Mouse (Mus musculus) hindbrain, embryonic 15.5 days (tissue): ENCODE data around the gene Tprn. TPM values are rescaled to one million over a fixed set of nuclear protein-coding genes. Genes with fewer than 3 reads are reported as not detected.

Source experiments
- ATAC-seq: fragments of 200-750 bp; cut with Nextera tagmentation; 2 replicates; pipeline ENCODE4 v1.8.0; 2017; ENCODE audit warnings: low read depth, moderate number of reproducible peaks, moderate TSS enrichment; ENCODE audit not compliant: low FRiP score
- H3K27ac ChIP-seq: fragments of 300-500 bp; sonication (generic); replicated peaks from 2 replicates; pipeline ENCODE4 v1.5.1; 2015; ENCODE audit warnings: mild to moderate bottlenecking, inconsistent platforms
- H3K27me3 ChIP-seq: fragments of 300-500 bp; sonication (generic); 2 replicates; pipeline ENCODE4 v1.6.1; 2015; ENCODE audit warnings: control low read depth, inconsistent platforms
- H3K36me3 ChIP-seq: fragments of 300-500 bp; sonication (generic); 2 replicates; pipeline ENCODE4 v1.6.1; 2015; ENCODE audit warnings: control low read depth, inconsistent platforms
- H3K4me1 ChIP-seq: fragments of 300-500 bp; sonication (generic); replicated peaks from 2 replicates; pipeline ENCODE4 v1.6.1; 2015; ENCODE audit warnings: control low read depth, inconsistent platforms
- H3K4me2 ChIP-seq: fragments of 300-500 bp; sonication (generic); 2 replicates; pipeline ENCODE4 v1.6.1; 2015; ENCODE audit warnings: moderate library complexity, mild to moderate bottlenecking, inconsistent platforms
- H3K4me3 ChIP-seq: fragments of 300-500 bp; sonication (generic); 2 replicates; pipeline ENCODE4 v1.5.1; 2015; ENCODE audit warnings: mild to moderate bottlenecking, inconsistent platforms
- H3K9ac ChIP-seq: fragments of 300-500 bp; sonication (generic); 2 replicates; pipeline ENCODE4 v1.6.1; 2015; ENCODE audit warnings: inconsistent platforms
- H3K9me3 ChIP-seq: fragments of 300-500 bp; sonication (generic); 2 replicates; pipeline ENCODE4 v1.6.1; 2016; ENCODE audit warnings: control low read depth, inconsistent platforms
- WGBS: fragments of 180-500 bp; shearing (Covaris S2); methylation state at CpG from one replicate; pipeline ENCODE4 v1.1.7; 2015; 5-methylcytosine and 5-hydroxymethylcytosine counted together
- polyA plus RNA-seq: library from polyadenylated mRNA; unstranded; fragments of >200 nt; fragmentation: Nextera tagmentation; extraction: Ambion mirVana; gene quantifications from 2 replicates; pipeline ENCODE4 v1.2.1, GENCODE M21; 2015

Gene Tprn
- polyA plus RNA-seq, 1 experiment from 2014 or later = 21.5 TPM

DNA sequence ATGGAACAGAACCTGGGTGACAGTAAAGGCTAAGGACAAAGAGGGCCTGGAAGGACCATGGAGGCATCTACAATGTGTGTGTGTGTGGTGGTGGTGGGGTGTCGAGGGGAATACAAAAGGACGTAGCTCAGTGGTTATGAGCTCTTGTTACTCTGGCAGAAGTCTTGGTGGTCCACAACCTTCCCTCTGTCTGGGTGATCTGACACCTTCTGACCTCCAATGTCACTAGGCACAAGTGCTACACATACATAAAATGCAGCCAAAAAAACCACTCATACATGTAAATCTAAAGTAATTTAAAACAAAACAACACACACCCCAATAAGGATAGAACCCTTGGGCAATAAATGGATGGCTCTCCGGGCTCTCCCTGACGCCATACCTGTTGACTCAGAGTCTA lies 35.0 kb upstream of the Tprn start:
- no peaks in the 10 kb centered on the region for H3K9me3 ChIP-seq
- WGBS = 90% methylated on average over 4 of the region's 4 CpGs
- no peaks in the 10 kb centered on the region for H3K27me3 ChIP-seq

DNA sequence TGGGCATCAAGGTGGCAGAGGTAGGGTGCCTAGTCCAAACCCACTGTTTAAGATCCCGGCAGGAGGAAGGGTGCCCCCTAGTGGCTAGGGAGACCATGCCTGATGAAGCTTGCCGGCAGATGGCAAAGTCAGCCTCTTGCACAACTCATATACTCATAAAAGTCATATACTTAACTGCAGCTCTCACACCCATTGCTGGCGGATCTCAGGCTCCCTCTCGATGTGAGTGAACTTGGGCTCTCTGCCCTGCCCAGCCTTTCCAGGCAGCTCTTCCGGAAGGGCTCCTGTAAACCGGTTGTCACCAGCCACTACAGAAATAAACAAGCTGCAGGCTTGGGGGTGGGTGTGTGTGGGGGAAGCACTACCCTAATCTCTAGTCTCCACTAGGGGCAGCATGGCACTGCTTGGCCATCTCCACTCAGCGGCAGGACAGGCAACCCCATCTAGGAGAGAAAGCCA lies 34.0 kb upstream of the Tprn start:
- no peak for ATAC-seq
- no peak overlapping the region for H3K9ac ChIP-seq
- H3K4me1 ChIP-seq = peaks cover 18% of the 10 kb centered on the region
- H3K9me3 ChIP-seq = no peaks in the 10 kb centered on the region
- peak overlapping the region; percentile 68 for H3K27ac ChIP-seq
- H3K27me3 ChIP-seq = no peaks in the 10 kb centered on the region
- H3K4me2 ChIP-seq = peak overlapping the region; percentile 38
- no peaks in the 10 kb centered on the region for H3K36me3 ChIP-seq
- 2% methylated on average over 7 of the region's 7 CpGs for WGBS
- peak overlapping the region; percentile 20; the same call in 1 of the 2 replicates for H3K4me3 ChIP-seq

More for the DNA sequence above, 35.0 kb upstream of the Tprn start:
- Histone ChIP-seq H3K4me2 (no peak overlapping the region), H3K9ac (no peak overlapping the region), H3K36me3 (no peaks in the 10 kb centered on the region), H3K27ac (no peak overlapping the region), H3K4me3 (no peak overlapping the region), H3K4me1 (peaks cover 24% of the 10 kb centered on the region)
- no peak for ATAC-seq

DNA sequence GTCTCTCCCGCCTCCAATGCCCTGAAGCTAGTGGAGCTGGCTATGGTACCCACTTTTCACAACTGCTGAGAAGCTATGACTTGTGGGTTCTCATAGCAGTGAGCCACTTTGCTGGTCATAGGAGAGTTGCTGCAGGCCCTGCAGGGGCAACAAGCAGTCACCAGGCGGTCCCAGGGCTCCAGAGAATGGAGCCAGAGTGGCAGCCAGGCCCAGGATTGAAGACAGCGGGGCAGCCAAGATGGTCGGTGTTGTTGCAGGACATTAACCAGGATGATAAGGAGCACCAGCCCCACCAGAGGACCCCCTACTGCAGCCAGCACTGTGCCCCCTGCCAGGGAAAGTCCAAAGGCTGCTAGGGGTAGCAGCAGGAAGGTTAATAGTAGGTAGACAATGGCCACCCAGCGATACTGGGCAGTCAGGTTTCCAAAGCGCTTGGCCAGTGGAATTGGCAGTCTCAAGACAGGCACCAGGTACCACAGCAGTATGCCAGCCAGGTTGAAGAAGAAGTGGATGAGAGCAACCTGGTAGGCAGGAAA lies 33.4 kb upstream of the Tprn start:
- Histone ChIP-seq H3K4me2 (peak overlapping the region; percentile 38), H3K36me3 (no peaks in the 10 kb centered on the region), H3K4me1 (peaks cover 13% of the 10 kb centered on the region), H3K27me3 (no peaks in the 10 kb centered on the region), H3K4me3 (no peak overlapping the region), H3K9me3 (no peaks in the 10 kb centered on the region), H3K27ac (0 out of 2 replicates have a peak overlapping the region, but pooled peaks have one; percentile 68), H3K9ac (no peak overlapping the region)
- whole genome bisulfite sequencing = 67% methylated on average over 6 of the region's 6 CpGs
- no peak for ATAC-seq

DNA sequence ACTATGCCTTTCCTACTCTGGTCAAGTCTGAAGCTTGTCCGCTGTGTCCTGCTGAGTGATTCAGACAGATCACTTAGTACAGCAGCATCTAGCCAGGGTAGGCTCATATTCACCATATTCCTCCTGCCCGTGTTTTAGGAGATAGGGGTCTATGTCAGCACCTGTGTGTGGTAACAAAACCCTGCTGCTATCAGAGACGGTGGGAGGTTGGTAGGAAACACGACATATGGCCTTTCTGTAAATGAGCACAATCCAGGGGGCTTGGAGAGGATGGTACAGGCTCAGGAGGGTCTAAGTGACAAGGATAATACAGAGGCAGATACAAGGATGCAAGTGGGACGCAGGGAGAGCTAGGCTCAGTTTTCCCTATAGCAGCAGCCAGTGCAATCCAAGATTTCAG lies 32.8 kb upstream of the Tprn start:
- no peak overlapping the region for H3K27ac ChIP-seq
- peaks cover 13% of the 10 kb centered on the region for H3K4me1 ChIP-seq
- no peak overlapping the region for H3K4me2 ChIP-seq
- H3K9me3 ChIP-seq = no peaks in the 10 kb centered on the region
- H3K9ac ChIP-seq = no peak overlapping the region
- no peak overlapping the region for H3K4me3 ChIP-seq
- ATAC-seq = no peak
- no peaks in the 10 kb centered on the region for H3K36me3 ChIP-seq
- H3K27me3 ChIP-seq = no peaks in the 10 kb centered on the region
- 88% methylated on average over 5 of the region's 5 CpGs for WGBS

DNA sequence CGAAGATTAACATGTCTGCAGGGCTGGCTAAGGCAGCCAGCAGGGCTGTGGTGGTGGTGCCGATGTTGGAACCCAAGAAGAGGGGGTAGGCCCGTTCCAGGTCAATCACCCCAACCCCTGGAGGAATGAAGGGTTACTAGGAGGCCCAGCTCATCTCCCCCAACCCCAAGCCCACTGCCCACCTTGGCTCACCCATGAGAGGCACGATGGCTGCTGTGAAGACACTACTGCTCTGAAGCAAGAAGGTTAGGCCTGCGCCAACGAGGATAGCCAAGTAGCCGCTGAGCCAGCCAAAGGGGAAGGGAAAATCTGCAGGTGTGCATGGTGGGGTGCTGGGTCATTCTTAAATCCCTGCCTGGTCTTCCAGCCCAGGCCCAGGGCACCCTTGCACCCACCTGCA lies 31.8 kb upstream of the Tprn start:
- H3K9me3 ChIP-seq = no peaks in the 10 kb centered on the region
- H3K4me2 ChIP-seq = no peak overlapping the region
- H3K9ac ChIP-seq = no peak overlapping the region
- H3K4me3 ChIP-seq = no peak overlapping the region
- ATAC-seq = no peak
- H3K4me1 ChIP-seq = peaks cover 10% of the 10 kb centered on the region
- no peak overlapping the region for H3K27ac ChIP-seq
- WGBS = 89% methylated on average over 7 of the region's 7 CpGs
- H3K36me3 ChIP-seq = no peaks in the 10 kb centered on the region
- H3K27me3 ChIP-seq = no peaks in the 10 kb centered on the region

DNA sequence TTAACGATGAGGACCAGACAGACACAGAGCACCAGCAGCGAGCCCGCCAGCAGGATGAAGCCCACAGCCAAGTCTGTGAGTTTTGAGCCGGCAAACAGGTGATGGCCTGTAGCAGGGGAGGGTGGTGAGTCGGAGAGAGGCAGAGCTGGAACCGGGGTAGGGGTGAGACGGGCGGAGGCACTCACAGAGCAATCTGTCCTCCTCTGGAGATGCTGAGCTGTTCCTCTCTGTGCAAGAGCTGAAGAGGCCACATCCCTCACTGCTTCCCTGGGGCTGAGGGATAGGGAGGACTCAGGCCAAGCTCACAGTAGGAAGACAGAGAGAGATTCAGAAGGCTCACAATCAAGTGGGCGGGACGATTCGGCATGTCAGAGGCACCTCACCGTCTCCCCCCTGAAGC lies 31.4 kb upstream of the Tprn start:
- no peak overlapping the region for H3K4me2 ChIP-seq
- H3K4me3 ChIP-seq = no peak overlapping the region
- no peaks in the 10 kb centered on the region for H3K36me3 ChIP-seq
- no peaks in the 10 kb centered on the region for H3K27me3 ChIP-seq
- no peak for ATAC-seq
- no peak overlapping the region for H3K9ac ChIP-seq
- WGBS = 57% methylated on average over 12 of the region's 12 CpGs
- no peaks in the 10 kb centered on the region for H3K9me3 ChIP-seq
- H3K4me1 ChIP-seq = peaks cover 7% of the 10 kb centered on the region; the same call in 1 of the 2 replicates
- no peak overlapping the region for H3K27ac ChIP-seq

DNA sequence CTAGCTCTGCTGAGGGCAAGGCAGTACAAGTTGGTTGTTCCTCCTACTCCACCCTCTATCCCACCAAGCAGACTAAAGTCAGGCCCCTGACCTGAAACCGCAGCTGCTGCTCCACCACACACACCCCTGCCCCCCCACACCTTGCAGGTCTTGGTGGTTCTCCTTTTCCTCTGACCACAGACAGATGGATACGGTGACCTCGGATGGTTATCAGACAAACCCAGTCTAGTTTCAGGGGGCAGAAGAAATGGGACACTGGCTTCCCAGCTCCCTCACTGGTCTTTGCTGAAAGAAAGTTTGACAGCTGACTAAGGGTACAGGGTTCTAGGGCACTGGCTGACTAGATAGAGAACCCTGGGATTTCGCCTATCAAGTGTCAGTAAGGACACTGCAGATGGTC lies 29.0 kb upstream of the Tprn start:
- no peak overlapping the region for H3K4me2 ChIP-seq
- H3K36me3 ChIP-seq = no peaks in the 10 kb centered on the region
- 79% methylated on average over 4 of the region's 4 CpGs for WGBS
- H3K9ac ChIP-seq = no peak overlapping the region
- H3K9me3 ChIP-seq = no peaks in the 10 kb centered on the region
- no peak overlapping the region for H3K27ac ChIP-seq
- ATAC-seq = no peak
- peaks cover 6% of the 10 kb centered on the region; the same call in 1 of the 2 replicates for H3K4me1 ChIP-seq
- no peak overlapping the region for H3K4me3 ChIP-seq
- H3K27me3 ChIP-seq = peaks cover 4% of the 10 kb centered on the region; the same call in 1 of the 2 replicates

DNA sequence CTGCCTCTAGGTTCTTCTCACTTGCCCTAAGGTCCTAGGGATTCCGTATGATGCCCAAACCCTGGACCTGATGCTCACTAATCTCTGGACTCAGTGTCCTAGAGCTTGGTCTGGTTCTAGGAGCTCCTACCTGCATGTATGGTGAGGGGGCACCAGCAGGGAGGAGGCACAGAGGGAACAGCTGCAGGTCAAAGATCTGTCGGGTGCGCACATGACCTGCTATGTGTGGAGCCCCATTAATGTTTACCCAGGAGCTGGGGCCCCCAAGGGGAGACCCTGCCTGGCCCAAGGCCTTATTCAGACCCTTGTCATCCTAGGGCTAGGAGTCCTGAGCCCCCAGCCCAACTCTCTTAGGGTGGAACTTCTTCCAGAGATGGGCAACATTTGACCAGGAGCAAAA lies 28.4 kb upstream of the Tprn start, which contains the start of gene Slc34a3:
Slc34a3 (minus strand) TSS at position 315 of the 400 bp plus-strand sequence.
- no peak for ATAC-seq
- Histone ChIP-seq H3K27me3 (peaks cover 4% of the 10 kb centered on the region; the same call in 1 of the 2 replicates), H3K9ac (no peak within 1 kb of the TSS), H3K4me3 (no peak within 1 kb of the TSS), H3K4me2 (no peak within 1 kb of the TSS), H3K9me3 (no peaks in the 10 kb centered on the region), H3K27ac (no peak within 1 kb of the TSS), H3K36me3 (no peaks in the 10 kb centered on the region), H3K4me1 (no peaks in the 10 kb centered on the region)
- WGBS = 99% methylated on average over 3 of the region's 3 CpGs

DNA sequence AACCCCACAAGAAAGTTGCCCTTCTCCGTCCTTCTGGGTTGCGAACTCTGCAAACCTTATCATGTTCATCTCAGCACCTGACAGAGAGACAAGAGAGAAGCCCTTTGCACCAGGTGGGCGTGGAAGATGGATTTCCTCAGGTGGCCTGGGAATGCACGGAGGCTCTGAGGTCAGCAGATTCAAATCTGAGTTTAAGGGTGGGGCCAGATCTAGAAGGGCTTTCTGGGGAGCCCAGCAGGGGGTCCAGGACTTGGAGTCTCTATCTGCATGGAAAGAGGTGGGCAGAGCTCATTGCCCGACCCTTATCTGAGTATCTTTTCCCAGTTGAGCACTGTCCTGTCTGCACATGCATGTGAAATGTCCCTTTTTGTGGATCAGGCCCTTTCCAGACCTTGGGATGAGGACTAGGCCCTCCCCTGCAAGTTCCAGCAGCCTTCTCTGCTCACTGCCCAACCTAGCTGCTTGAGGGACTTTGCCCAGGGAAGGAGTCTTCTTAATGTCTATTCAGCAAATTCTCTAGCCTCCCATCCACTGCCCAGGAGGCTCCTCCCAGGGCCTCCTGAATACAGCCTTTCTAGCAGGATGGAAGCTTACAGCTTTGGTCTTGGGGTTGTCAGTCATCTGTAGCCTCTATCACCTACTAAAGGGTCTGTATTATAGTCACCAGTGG lies 27.7 kb upstream of the Tprn start:
- no peak overlapping the region for H3K4me2 ChIP-seq
- peaks cover 4% of the 10 kb centered on the region; the same call in 1 of the 2 replicates for H3K27me3 ChIP-seq
- no peak overlapping the region for H3K4me3 ChIP-seq
- H3K36me3 ChIP-seq = no peaks in the 10 kb centered on the region
- 73% methylated on average over 5 of the region's 5 CpGs for WGBS
- no peak overlapping the region for H3K27ac ChIP-seq
- no peak for ATAC-seq
- H3K9ac ChIP-seq = no peak overlapping the region
- H3K9me3 ChIP-seq = no peaks in the 10 kb centered on the region
- H3K4me1 ChIP-seq = no peaks in the 10 kb centered on the region

DNA sequence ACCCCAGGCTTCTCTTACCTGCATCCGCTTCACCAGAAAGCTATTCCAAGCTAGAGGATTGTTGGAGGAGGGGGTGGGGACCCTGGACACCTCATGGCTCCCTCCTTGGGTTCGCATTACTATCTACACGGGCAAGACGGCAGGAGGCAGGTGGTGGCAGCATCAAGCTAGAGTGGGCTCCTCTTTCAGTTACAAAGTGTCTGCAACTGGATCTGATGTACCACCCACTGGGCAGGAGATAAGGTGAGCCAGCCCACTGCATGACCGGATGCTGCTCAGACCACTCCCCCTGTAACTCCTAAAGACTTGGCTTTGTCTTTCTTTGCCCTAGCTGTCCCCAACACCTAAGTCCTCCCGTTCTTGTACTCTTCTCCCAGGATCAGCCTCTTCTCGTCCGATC lies 25.8 kb upstream of the Tprn start, which contains the start of gene Rnf224:
Rnf224 (minus strand) TSS at position 174 of the 400 bp plus-strand sequence.
- Histone ChIP-seq H3K27me3 (peaks cover 4% of the 10 kb centered on the region; the same call in 1 of the 2 replicates), H3K27ac (no peak within 1 kb of the TSS), H3K36me3 (no peaks in the 10 kb centered on the region), H3K4me2 (no peak within 1 kb of the TSS), H3K9me3 (no peaks in the 10 kb centered on the region), H3K4me1 (peaks cover 15% of the 10 kb centered on the region), H3K4me3 (no peak within 1 kb of the TSS), H3K9ac (no peak within 1 kb of the TSS)
- 36% methylated on average over 8 of the region's 8 CpGs for WGBS
- ATAC-seq = no peak

DNA sequence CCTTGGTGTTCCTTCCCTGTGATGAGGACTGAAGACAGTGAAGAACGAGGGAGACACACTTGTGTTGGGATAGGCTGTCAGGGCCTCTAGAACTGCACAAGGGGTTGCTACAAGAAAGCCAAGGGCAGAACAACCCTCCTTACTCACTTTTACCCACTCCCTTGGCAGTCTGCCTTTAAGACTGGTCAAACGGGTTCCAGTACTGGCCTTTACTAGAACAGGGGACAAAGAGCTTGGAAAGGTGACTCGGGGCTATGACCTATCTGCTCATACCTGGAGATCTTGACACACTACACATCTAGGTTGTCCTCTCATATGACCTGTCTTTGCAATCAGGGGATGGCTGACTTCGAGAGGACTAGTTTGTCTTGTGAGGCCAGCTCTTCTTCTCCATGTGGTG lies 24.9 kb upstream of the Tprn start:
- H3K4me1 ChIP-seq = peaks cover 17% of the 10 kb centered on the region
- no peaks in the 10 kb centered on the region for H3K36me3 ChIP-seq
- no peak overlapping the region for H3K4me3 ChIP-seq
- H3K4me2 ChIP-seq = no peak overlapping the region
- ATAC-seq = no peak
- H3K9me3 ChIP-seq = no peaks in the 10 kb centered on the region
- 74% methylated on average over 4 of the region's 4 CpGs for WGBS
- no peak overlapping the region for H3K9ac ChIP-seq
- no peak overlapping the region for H3K27ac ChIP-seq
- peaks cover 4% of the 10 kb centered on the region; the same call in 1 of the 2 replicates for H3K27me3 ChIP-seq

DNA sequence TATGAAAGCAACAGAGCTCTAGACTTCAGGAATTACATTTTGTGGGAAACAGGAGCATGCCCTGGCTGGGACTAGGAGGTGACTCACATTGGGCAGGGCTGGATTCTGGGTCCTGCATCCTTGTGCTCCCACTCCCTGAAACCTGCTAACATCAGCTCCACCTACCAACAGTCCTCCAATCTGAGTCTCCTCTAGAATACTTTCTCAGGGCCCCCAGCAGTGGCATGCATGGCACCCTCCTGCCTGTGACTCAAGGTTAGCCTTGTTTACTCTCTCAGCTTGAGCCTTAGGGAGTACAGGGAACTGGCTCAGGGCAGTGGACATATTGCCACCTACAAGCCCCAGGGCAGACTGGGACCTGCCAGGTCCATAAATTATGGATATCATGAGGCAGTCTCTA lies 24.3 kb upstream of the Tprn start:
- Histone ChIP-seq H3K4me3 (no peak overlapping the region), H3K4me1 (peaks cover 23% of the 10 kb centered on the region), H3K9me3 (no peaks in the 10 kb centered on the region), H3K4me2 (no peak overlapping the region), H3K9ac (no peak overlapping the region), H3K27me3 (peaks cover 4% of the 10 kb centered on the region; the same call in 1 of the 2 replicates), H3K27ac (no peak overlapping the region), H3K36me3 (no peaks in the 10 kb centered on the region)
- no peak for ATAC-seq
